Mouse (Mus musculus) ES-E14 (cell line): Measurements from ENCODE around the gene Zbtb18. TPM values are rescaled to one million over a fixed set of nuclear protein-coding genes. Genes with fewer than 3 reads are reported as not detected.

Source experiments
- DNase-seq: peaks from one replicate; pipeline ENCODE4 v3.0.0-alpha.2; 2013; ENCODE audit warnings: low read depth, low spot score
- H3K27ac ChIP-seq: 2 replicates; pipeline ENCODE4 v1.5.1; 2012; ENCODE audit warnings: low read depth, mild to moderate bottlenecking, low read length, moderate library complexity, mixed read lengths; ENCODE audit not compliant: poor library complexity, insufficient read depth, severe bottlenecking
- H3K36me3 ChIP-seq: 2 replicates; pipeline ENCODE4 v1.6.1; 2012; ENCODE audit warnings: mild to moderate bottlenecking, low read length, moderate library complexity, mixed read lengths; ENCODE audit not compliant: control insufficient read depth, poor library complexity, insufficient read depth, severe bottlenecking
- H3K4me1 ChIP-seq, 2 experiments: fragments of 150-350 bp in 1 of 2; sonication (generic) in 1 of 2; 2 replicates each; pipeline ENCODE4 v1.6.1; 2012; ENCODE audit warnings: low read length in 2 of 2, mild to moderate bottlenecking in 1 of 2, mixed read lengths in 1 of 2; ENCODE audit not compliant: control insufficient read depth in 2 of 2, insufficient read depth in 2 of 2, poor library complexity in 1 of 2
- H3K4me3 ChIP-seq, 2 experiments: fragments of 150-350 bp in 1 of 2; sonication (generic) in 1 of 2; 2 replicates each; pipeline ENCODE4 v1.5.1; 2012; ENCODE audit warnings: low read length in 2 of 2, low read depth in 1 of 2, mild to moderate bottlenecking in 1 of 2, mixed read lengths in 1 of 2; ENCODE audit not compliant: insufficient read depth in 1 of 2, poor library complexity in 1 of 2, severe bottlenecking in 1 of 2
- H3K9ac ChIP-seq: 2 replicates; pipeline ENCODE4 v1.6.1; 2012; ENCODE audit warnings: low read depth, mild to moderate bottlenecking, low read length, mixed read lengths; ENCODE audit not compliant: poor library complexity, insufficient read depth, severe bottlenecking
- H3K9me3 ChIP-seq: fragments of 150-350 bp; sonication (generic); 2 replicates; pipeline ENCODE4 v1.6.1; 2012; ENCODE audit warnings: low read depth, mild to moderate bottlenecking, low read length; ENCODE audit not compliant: control insufficient read depth, insufficient read depth
- CHD2 ChIP-seq: IDR thresholded peaks from 2 replicates; pipeline ENCODE4 v1.6.1; 2014; ENCODE audit warnings: mild to moderate bottlenecking, low read depth, low read length, inconsistent platforms
- HCFC1 ChIP-seq: IDR thresholded peaks from 2 replicates; pipeline ENCODE4 v1.6.1; 2012; ENCODE audit warnings: low read length, inconsistent platforms, borderline replicate concordance; ENCODE audit not compliant: insufficient read depth
- MAFK ChIP-seq: IDR thresholded peaks from 2 replicates; pipeline ENCODE4 v1.6.1; 2014; ENCODE audit warnings: mild to moderate bottlenecking, low read depth, low read length, inconsistent platforms; ENCODE audit not compliant: insufficient read depth
- ZC3H11A ChIP-seq: IDR thresholded peaks from 2 replicates; pipeline ENCODE4 v1.6.1; 2012; ENCODE audit warnings: low read depth, mild to moderate bottlenecking, inconsistent platforms, low read length, borderline replicate concordance
- ZNF384 ChIP-seq: IDR thresholded peaks from 2 replicates; pipeline ENCODE4 v1.6.1; 2012; ENCODE audit warnings: low read depth, low read length, inconsistent platforms
- in situ Hi-C, 2 experiments: fragments of 600-800 bp; cut with MboI; formaldehyde crosslinking; loops; one replicate each; pipeline ENCODE4 v1.15.1; 2025; ENCODE audit warnings: low sequenced_read_pairs in 2 of 2, inconsistent platforms in 1 of 2; ENCODE audit not compliant: unreplicated experiment in 2 of 2
- total RNA-seq: library from RNA; depleted of rRNA; stranded (reverse); fragments of 300-350 nt; gene quantifications from 2 replicates; pipeline ENCODE4 v1.2.3, GENCODE M21; 2012

Gene Zbtb18
- total RNA-seq, 1 experiment, result 11.5 TPM

DNA sequence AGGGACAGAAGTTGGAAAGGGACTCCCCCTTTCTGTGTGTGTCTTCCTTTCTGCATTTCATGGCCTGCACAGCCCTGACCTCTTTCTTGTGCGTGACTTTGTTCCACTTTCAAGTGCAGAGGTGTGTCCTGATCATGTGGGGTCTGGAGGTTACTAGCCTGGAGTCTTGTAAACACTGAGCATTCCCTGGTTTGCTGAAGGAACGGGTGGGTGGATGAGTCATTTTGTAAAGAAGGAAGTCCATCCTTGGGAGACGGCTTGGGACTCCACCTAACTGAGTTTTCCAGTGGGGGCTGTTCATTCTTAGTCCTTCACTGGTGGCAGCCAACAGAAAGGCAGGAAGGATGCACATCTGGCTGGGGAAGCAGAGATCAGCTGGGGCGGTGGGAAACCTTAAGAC is 27.9 kb downstream of the Zbtb18 start:
- in situ Hi-C loops, result no loop called here
- no peak for DNase-seq
- no peak overlapping the region for H3K4me3 ChIP-seq
- no peaks in the 10 kb centered on the region for H3K9me3 ChIP-seq
- H3K27ac ChIP-seq, result no peak overlapping the region
- H3K9ac ChIP-seq, result no peak overlapping the region
- no peaks in the 10 kb centered on the region for H3K36me3 ChIP-seq
- TF ChIP-seq HCFC1 (no peak), ZC3H11A (no peak), MAFK (no peak), CHD2 (no peak), ZNF384 (no peak)
- no peaks in the 10 kb centered on the region for H3K4me1 ChIP-seq

DNA sequence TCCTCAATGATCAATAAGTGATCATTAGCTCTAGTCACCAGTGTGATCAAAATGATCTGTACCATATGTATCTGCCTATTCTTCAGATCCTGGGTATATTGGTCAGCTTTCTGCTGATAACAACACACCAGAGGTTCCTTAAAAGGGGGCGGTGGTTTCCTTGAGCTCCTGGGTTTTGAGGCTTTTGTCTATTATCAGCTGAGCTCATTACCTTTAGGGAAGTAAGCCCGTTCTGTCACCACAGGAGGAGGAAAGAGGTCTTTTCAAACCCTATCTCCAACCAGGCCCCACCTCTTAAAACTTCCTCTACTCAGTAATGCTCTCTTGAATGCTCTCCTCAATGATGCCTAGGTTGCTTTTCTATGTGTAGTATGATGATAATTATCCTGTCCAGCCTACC is 28.8 kb downstream of the Zbtb18 start:
- Histone ChIP-seq H3K36me3 (no peaks in the 10 kb centered on the region), H3K9me3 (no peaks in the 10 kb centered on the region), H3K9ac (no peak overlapping the region), H3K27ac (no peak overlapping the region), H3K4me1 (no peaks in the 10 kb centered on the region), H3K4me3 (no peak overlapping the region)
- in situ Hi-C loops, result no loop called here
- TF ChIP-seq HCFC1 (no peak), ZNF384 (no peak), CHD2 (no peak), ZC3H11A (no peak), MAFK (no peak)
- no peak for DNase-seq

DNA sequence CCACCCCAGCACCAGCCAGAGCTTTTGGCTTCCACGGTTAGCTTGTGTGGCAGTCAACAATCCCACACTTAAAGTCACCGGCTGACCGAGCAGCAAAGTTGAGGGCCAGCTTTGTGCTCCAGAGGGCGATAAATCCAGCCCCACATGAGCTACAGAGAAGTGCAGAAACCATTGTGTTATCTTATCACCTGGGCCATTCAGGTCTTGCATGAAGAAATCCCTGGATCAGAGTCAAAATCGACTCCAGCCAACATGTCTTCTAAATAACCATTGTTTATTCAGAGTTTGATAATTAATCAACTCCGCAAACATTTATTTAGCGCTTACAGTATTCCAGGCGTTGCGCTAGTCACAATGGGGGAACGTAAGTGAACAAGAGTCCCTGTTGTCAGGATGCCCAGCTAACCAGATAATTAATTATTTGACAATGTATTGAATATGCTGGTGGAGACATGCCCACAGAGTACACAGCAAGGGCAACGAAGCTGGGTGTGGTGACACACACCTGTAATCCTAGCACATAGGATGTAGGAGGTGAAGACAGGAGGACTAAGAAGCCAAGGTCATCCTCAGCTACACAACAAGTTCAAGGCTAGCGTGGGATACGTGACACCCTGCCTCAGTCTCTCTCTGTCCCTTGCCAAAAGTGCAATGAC is 33.5 kb downstream of the Zbtb18 start:
- TF ChIP-seq ZNF384 (no peak), MAFK (no peak), CHD2 (no peak), ZC3H11A (no peak), HCFC1 (no peak)
- Histone ChIP-seq H3K27ac (no peak overlapping the region), H3K4me3 (no peak overlapping the region), H3K9me3 (no peaks in the 10 kb centered on the region), H3K36me3 (no peaks in the 10 kb centered on the region), H3K4me1 (no peaks in the 10 kb centered on the region), H3K9ac (no peak overlapping the region)
- in situ Hi-C loops, result no loop called here
- DNase-seq, result no peak

DNA sequence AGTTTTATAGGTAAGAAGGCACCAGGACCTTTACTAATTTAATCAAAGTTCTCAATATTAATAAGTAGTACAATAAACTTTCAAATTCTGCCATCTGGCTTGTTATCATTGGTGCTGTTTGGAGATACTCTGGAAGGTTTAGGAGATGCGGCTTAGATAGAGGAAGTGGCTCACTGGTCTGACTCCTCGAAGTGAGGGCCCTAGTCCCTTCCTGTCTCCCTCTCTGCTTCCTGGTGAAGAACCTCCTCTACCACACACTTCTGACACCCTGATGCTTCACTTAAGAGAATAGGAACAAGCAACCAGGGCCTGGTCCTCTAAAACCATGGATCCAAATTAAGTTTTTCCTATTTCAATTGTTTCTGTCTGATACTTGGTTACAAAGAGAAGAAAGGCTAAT is 36.4 kb downstream of the Zbtb18 start:
- no peak overlapping the region for H3K4me3 ChIP-seq
- DNase-seq, result no peak
- in situ Hi-C loops, result no loop called here
- no peak overlapping the region for H3K27ac ChIP-seq
- TF ChIP-seq ZNF384 (no peak), ZC3H11A (no peak), MAFK (no peak), HCFC1 (no peak), CHD2 (no peak)
- no peaks in the 10 kb centered on the region for H3K36me3 ChIP-seq
- H3K4me1 ChIP-seq, result no peaks in the 10 kb centered on the region
- no peaks in the 10 kb centered on the region for H3K9me3 ChIP-seq
- no peak overlapping the region for H3K9ac ChIP-seq
